In the genomic region with DNA sequence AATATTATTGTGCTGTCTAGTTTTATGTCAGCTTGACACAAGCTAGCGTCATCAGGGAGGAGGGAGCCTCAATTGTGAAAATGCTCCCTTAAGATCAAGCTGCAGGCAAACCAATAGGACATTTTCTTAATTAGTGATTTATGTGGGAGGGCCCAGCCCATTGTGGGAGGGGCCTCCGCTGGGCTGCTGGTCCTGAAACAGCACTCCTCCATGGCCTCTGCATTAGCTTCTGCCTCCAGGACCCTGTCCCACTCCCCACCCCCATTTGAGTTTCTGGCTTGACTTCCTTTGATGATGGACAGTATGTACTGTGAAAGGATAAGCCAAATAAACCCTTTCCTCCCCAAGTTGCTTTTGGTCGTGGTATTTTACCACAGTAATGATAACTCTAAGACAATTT, we compare ENCODE assay signal across 29 mouse cellular contexts. TPM values are rescaled to one million over a fixed set of nuclear protein-coding genes. Genes with fewer than 3 reads are reported as not detected.
DNase-seq lines count a peak whose midpoint lies in the region; ATAC-seq and TF ChIP-seq lines count a peak whose summit lies in the region.
"Had no signal": no experiment of that assay in that cellular context is flagged by ENCODE, and none has a peak within 500 bp of the region (broad histone marks: within the 10 kb centered on the region; RNA-seq: fewer than 3 reads in every experiment).

No protein-coding gene starts in this region.

- no peak for ATAC-seq in forebrain, embryonic 11.5 days (replicated peaks; ENCODE audit: low FRiP score)
- ATAC-seq in forebrain, embryonic 14.5 days: no peak
- ATAC-seq in kidney, postnatal 0 days (replicated peaks; ENCODE audit: low FRiP score, low read depth): no peak
- no peak for ATAC-seq in kidney, embryonic 15.5 days (replicated peaks; ENCODE audit: low FRiP score)
- ATAC-seq: activated CD4-positive, CD25-positive, alpha-beta regulatory T cell, adult 4 months; forebrain, embryonic 13.5 days; forebrain, postnatal 0 days; hindbrain, postnatal 0 days had no signal

- DNase-seq in forebrain, embryonic 11.5 days (ENCODE audit: low spot score): peak; percentile 13
- no peak for DNase-seq in forebrain, embryonic 14.5 days (ENCODE audit: low spot score)
- peak; percentile 23 for DNase-seq in kidney, postnatal 0 days (ENCODE audit: low spot score)
- peak; percentile 9 to 24 for DNase-seq in kidney, postnatal 4 days
- DNase-seq in kidney, adult 2 months: no peak
- DNase-seq: adrenal gland, adult 8-10 months; adrenal gland, postnatal 25 days; cerebellum, adult 11-12 months; cerebellum, adult 8-10 months; cerebellum, postnatal 10 days; cerebellum, postnatal 36 days; embryo, embryonic 11 days; forebrain, postnatal 0 days; gastrocnemius, adult 2 months; gastrocnemius, postnatal 14 days; heart, adult 18-20 months; heart, postnatal 10 days; heart, postnatal 4 days had no signal

- H3K9me3 ChIP-seq in forebrain, embryonic 11.5 days (ENCODE audit: control insufficient read depth, low read length): no peaks in the 10 kb centered on the region
- no peaks in the 10 kb centered on the region for H3K9me3 ChIP-seq in forebrain, embryonic 14.5 days (replicated peaks; ENCODE audit: control insufficient read depth, low read length)
- H3K9me3 ChIP-seq in kidney, postnatal 0 days (replicated peaks; ENCODE audit: low read length): no peaks in the 10 kb centered on the region
- H3K9me3 ChIP-seq in kidney, embryonic 15.5 days (replicated peaks): no peaks in the 10 kb centered on the region
- H3K9me3 ChIP-seq: embryonic facial prominence, embryonic 10.5 days; embryonic facial prominence, embryonic 13.5 days; forebrain, embryonic 13.5 days; heart, embryonic 12.5 days; heart, embryonic 15.5 days had no signal

- no peak overlapping the region for H3K27ac ChIP-seq in forebrain, embryonic 11.5 days (ENCODE audit: low read depth, low read length)
- no peak overlapping the region for H3K27ac ChIP-seq in forebrain, embryonic 14.5 days (ENCODE audit: low read depth, low read length)
- no peak overlapping the region for H3K27ac ChIP-seq in kidney, postnatal 0 days
- no peak overlapping the region for H3K27ac ChIP-seq in kidney, embryonic 15.5 days
- no peak overlapping the region for H3K27ac ChIP-seq in kidney, adult 2 months (ENCODE audit: insufficient read depth, low read depth, low read length)
- H3K27ac ChIP-seq: embryonic facial prominence, embryonic 10.5 days; embryonic facial prominence, embryonic 13.5 days; forebrain, embryonic 13.5 days; gastrocnemius, adult 2 months; heart, embryonic 15.5 days; hindbrain, embryonic 14.5 days; hindbrain, postnatal 0 days had no signal

- H3K4me2 ChIP-seq in forebrain, embryonic 11.5 days (ENCODE audit: low read depth, low read length, severe bottlenecking): no peak overlapping the region
- no peak overlapping the region for H3K4me2 ChIP-seq in forebrain, embryonic 14.5 days (ENCODE audit: low read length)
- H3K4me2 ChIP-seq in kidney, postnatal 0 days (ENCODE audit: low read length): no peak overlapping the region
- no peak overlapping the region for H3K4me2 ChIP-seq in kidney, embryonic 15.5 days
- H3K4me2 ChIP-seq: embryonic facial prominence, embryonic 13.5 days; forebrain, embryonic 13.5 days; heart, embryonic 12.5 days; heart, embryonic 15.5 days; hindbrain, embryonic 14.5 days had no signal

- H3K4me3 ChIP-seq in forebrain, embryonic 11.5 days (ENCODE audit: low read depth, low read length): no peak overlapping the region
- no peak overlapping the region for H3K4me3 ChIP-seq in forebrain, embryonic 14.5 days (ENCODE audit: low read depth, low read length)
- no peak overlapping the region for H3K4me3 ChIP-seq in kidney, postnatal 0 days (replicated peaks; ENCODE audit: low read depth, low read length)
- H3K4me3 ChIP-seq in kidney, embryonic 15.5 days (replicated peaks): no peak overlapping the region
- no peak overlapping the region for H3K4me3 ChIP-seq in kidney, adult 2 months (ENCODE audit: insufficient read depth, low read depth, low read length)
- H3K4me3 ChIP-seq: embryonic facial prominence, embryonic 10.5 days; embryonic facial prominence, embryonic 13.5 days; erythroblast, embryonic 14.5 days; forebrain, embryonic 13.5 days; gastrocnemius, adult 2 months; heart, embryonic 12.5 days; heart, embryonic 15.5 days had no signal

- H3K36me3 ChIP-seq in forebrain, embryonic 11.5 days (ENCODE audit: control insufficient read depth, insufficient read depth, low read length): no peaks in the 10 kb centered on the region
- no peaks in the 10 kb centered on the region for H3K36me3 ChIP-seq in forebrain, embryonic 14.5 days (ENCODE audit: control insufficient read depth, insufficient read depth, low read length)
- H3K36me3 ChIP-seq in kidney, postnatal 0 days (ENCODE audit: insufficient read depth, low read length): no peaks in the 10 kb centered on the region
- no peaks in the 10 kb centered on the region for H3K36me3 ChIP-seq in kidney, embryonic 15.5 days
- no peaks in the 10 kb centered on the region for H3K36me3 ChIP-seq in kidney, adult 2 months (ENCODE audit: control insufficient read depth, insufficient read depth, low read length)
- H3K36me3 ChIP-seq: embryonic facial prominence, embryonic 10.5 days; embryonic facial prominence, embryonic 13.5 days; heart, embryonic 12.5 days; heart, embryonic 15.5 days had no signal

- no peak overlapping the region for H3K9ac ChIP-seq in forebrain, embryonic 11.5 days (ENCODE audit: low read length)
- H3K9ac ChIP-seq in forebrain, embryonic 14.5 days (ENCODE audit: low read length): no peak overlapping the region
- no peak overlapping the region for H3K9ac ChIP-seq in kidney, postnatal 0 days (ENCODE audit: low read depth, low read length)
- no peak overlapping the region for H3K9ac ChIP-seq in kidney, embryonic 15.5 days
- H3K9ac ChIP-seq: embryonic facial prominence, embryonic 13.5 days; forebrain, embryonic 13.5 days; forebrain, postnatal 0 days; heart, embryonic 12.5 days; heart, embryonic 15.5 days; hindbrain, embryonic 14.5 days had no signal

- no peak for TF ChIP-seq POLR2A in kidney, adult 2 months (IDR thresholded peaks at IDR 0.05; ENCODE audit: low read depth, low read length)

- H3K27me3 ChIP-seq in forebrain, embryonic 11.5 days (ENCODE audit: control insufficient read depth, insufficient read depth, low read length): no peaks in the 10 kb centered on the region
- H3K27me3 ChIP-seq in forebrain, embryonic 14.5 days (replicated peaks; ENCODE audit: control insufficient read depth, insufficient read depth, low read length): no peaks in the 10 kb centered on the region
- H3K27me3 ChIP-seq in kidney, postnatal 0 days (ENCODE audit: insufficient read depth, low read length): no peaks in the 10 kb centered on the region
- H3K27me3 ChIP-seq in kidney, embryonic 15.5 days: no peaks in the 10 kb centered on the region
- H3K27me3 ChIP-seq in kidney, adult 2 months (replicated peaks; ENCODE audit: control insufficient read depth, insufficient read depth, low read length): no peaks in the 10 kb centered on the region
- H3K27me3 ChIP-seq: embryonic facial prominence, embryonic 13.5 days; forebrain, embryonic 13.5 days; heart, embryonic 12.5 days; heart, embryonic 15.5 days had no signal

- WGBS in forebrain, embryonic 11.5 days: 87% methylated on average over 3 of the region's 3 CpGs
- WGBS in forebrain, embryonic 14.5 days: 82% methylated on average over 3 of the region's 3 CpGs
- WGBS in kidney, postnatal 0 days: 56% methylated on average over 3 of the region's 3 CpGs
- 50% methylated on average over 3 of the region's 3 CpGs for WGBS in kidney, embryonic 15.5 days
- WGBS in kidney, adult 2 months: 74% methylated on average over 3 of the region's 3 CpGs

- no peak for TF ChIP-seq CTCF in kidney, postnatal 0 days (IDR thresholded peaks at IDR 0.05; ENCODE audit: low read depth)
- TF ChIP-seq CTCF in kidney, adult 2 months (conservative IDR thresholded peaks at IDR 0.05; ENCODE audit: insufficient read depth, insufficient read length, low read depth, low read length): no peak

- H3K4me1 ChIP-seq in forebrain, embryonic 11.5 days (replicated peaks; ENCODE audit: control insufficient read depth, insufficient read depth, low read length): no peaks in the 10 kb centered on the region
- no peaks in the 10 kb centered on the region for H3K4me1 ChIP-seq in forebrain, embryonic 14.5 days (ENCODE audit: control insufficient read depth, insufficient read depth, low read length)
- no peaks in the 10 kb centered on the region for H3K4me1 ChIP-seq in kidney, postnatal 0 days (replicated peaks; ENCODE audit: insufficient read depth, low read length)
- peaks cover 4% of the 10 kb centered on the region; the same call in 1 of the 2 replicates for H3K4me1 ChIP-seq in kidney, embryonic 15.5 days
- H3K4me1 ChIP-seq in kidney, adult 2 months (ENCODE audit: control insufficient read depth, insufficient read depth, low read length): no peaks in the 10 kb centered on the region
- H3K4me1 ChIP-seq: embryonic facial prominence, embryonic 10.5 days; embryonic facial prominence, embryonic 13.5 days; forebrain, embryonic 13.5 days; heart, embryonic 12.5 days; heart, embryonic 15.5 days had no signal

RNA-seq across cellular contexts. Expression of gene Acot6, which starts 6.6 kb away (rescaled TPM):
- polyA plus RNA-seq in forebrain, embryonic 11.5 days (2014; fragmentation: Nextera tagmentation; extraction: Ambion mirVana): 1.5 and 1.8 TPM in 2 replicates
- 1.5 and 1.8 TPM in 2 replicates for polyA plus RNA-seq in forebrain, embryonic 14.5 days (2014; fragmentation: Nextera tagmentation; extraction: Ambion mirVana)
- polyA plus RNA-seq in kidney, postnatal 0 days (2015; fragmentation: Nextera tagmentation; extraction: Ambion mirVana): 1.9 and 2.0 TPM in 2 replicates
- polyA plus RNA-seq in kidney, embryonic 15.5 days (2015; fragmentation: Nextera tagmentation; extraction: Ambion mirVana): 1.5 and 1.8 TPM in 2 replicates
- polyA plus RNA-seq in kidney, adult 2 months (2012; rRNA removed): 6.9 and 7.1 TPM in 2 replicates
- polyA plus RNA-seq: erythroblast, embryonic 14.5 days had no signal

RNA-seq across cellular contexts. Expression of gene Dnal1, which starts 7.2 kb away (rescaled TPM):
- polyA plus RNA-seq in forebrain, embryonic 11.5 days (2014; fragmentation: Nextera tagmentation; extraction: Ambion mirVana): 6.1 and 6.8 TPM in 2 replicates
- polyA plus RNA-seq in forebrain, embryonic 14.5 days (2014; fragmentation: Nextera tagmentation; extraction: Ambion mirVana): 6.6 and 8.9 TPM in 2 replicates
- polyA plus RNA-seq in kidney, postnatal 0 days (2015; fragmentation: Nextera tagmentation; extraction: Ambion mirVana): 3.4 TPM in 2 replicates
- 5.3 and 6.5 TPM in 2 replicates for polyA plus RNA-seq in kidney, embryonic 15.5 days (2015; fragmentation: Nextera tagmentation; extraction: Ambion mirVana)
- polyA plus RNA-seq in kidney, adult 2 months (2012; rRNA removed): 5.0 and 6.3 TPM in 2 replicates
- polyA plus RNA-seq: erythroblast, embryonic 14.5 days had no signal

RNA-seq across cellular contexts. Expression of gene Acot5, which starts 37.9 kb away (rescaled TPM):
- polyA plus RNA-seq in forebrain, embryonic 11.5 days (2014; fragmentation: Nextera tagmentation; extraction: Ambion mirVana): not detected in 2 replicates
- not detected in 2 replicates for polyA plus RNA-seq in forebrain, embryonic 14.5 days (2014; fragmentation: Nextera tagmentation; extraction: Ambion mirVana)
- polyA plus RNA-seq in kidney, postnatal 0 days (2015; fragmentation: Nextera tagmentation; extraction: Ambion mirVana): not detected in 2 replicates
- polyA plus RNA-seq in kidney, embryonic 15.5 days (2015; fragmentation: Nextera tagmentation; extraction: Ambion mirVana): not detected in 2 replicates
- 0.12 and 0.16 TPM in 2 replicates for polyA plus RNA-seq in kidney, adult 2 months (2012; rRNA removed)
- polyA plus RNA-seq: activated CD4-positive, CD25-positive, alpha-beta regulatory T cell, adult 4 months; embryonic facial prominence, embryonic 10.5 days; erythroblast, embryonic 14.5 days; forebrain, embryonic 13.5 days; heart, embryonic 15.5 days; hindbrain, embryonic 11.5 days had no signal

RNA-seq across cellular contexts. Expression of gene Pnma1, which starts 41.3 kb away (rescaled TPM):
- 1.9 and 2.8 TPM in 2 replicates for polyA plus RNA-seq in forebrain, embryonic 11.5 days (2014; fragmentation: Nextera tagmentation; extraction: Ambion mirVana)
- polyA plus RNA-seq in forebrain, embryonic 14.5 days (2014; fragmentation: Nextera tagmentation; extraction: Ambion mirVana): 4.1 and 6.0 TPM in 2 replicates
- polyA plus RNA-seq in kidney, postnatal 0 days (2015; fragmentation: Nextera tagmentation; extraction: Ambion mirVana): 0.33 and 0.50 TPM in 2 replicates
- 1.00 and 1.0 TPM in 2 replicates for polyA plus RNA-seq in kidney, embryonic 15.5 days (2015; fragmentation: Nextera tagmentation; extraction: Ambion mirVana)
- polyA plus RNA-seq in kidney, adult 2 months (2012; rRNA removed): 0.05 TPM in 1 of 2 replicates, not detected in the other
- polyA plus RNA-seq: activated CD4-positive, CD25-positive, alpha-beta regulatory T cell, adult 4 months had no signal

RNA-seq across cellular contexts. Expression of gene Acot3, which starts 55.1 kb away (rescaled TPM):
- polyA plus RNA-seq in forebrain, embryonic 11.5 days (2014; fragmentation: Nextera tagmentation; extraction: Ambion mirVana): 0.23 and 0.25 TPM in 2 replicates
- 0.34 and 0.72 TPM in 2 replicates for polyA plus RNA-seq in forebrain, embryonic 14.5 days (2014; fragmentation: Nextera tagmentation; extraction: Ambion mirVana)
- 9.3 and 9.5 TPM in 2 replicates for polyA plus RNA-seq in kidney, postnatal 0 days (2015; fragmentation: Nextera tagmentation; extraction: Ambion mirVana)
- polyA plus RNA-seq in kidney, embryonic 15.5 days (2015; fragmentation: Nextera tagmentation; extraction: Ambion mirVana): 1.8 and 2.4 TPM in 2 replicates
- 30.7 and 37.0 TPM in 2 replicates for polyA plus RNA-seq in kidney, adult 2 months (2012; rRNA removed)
- polyA plus RNA-seq: activated CD4-positive, CD25-positive, alpha-beta regulatory T cell, adult 4 months; embryonic facial prominence, embryonic 13.5 days had no signal

Comparison
In these comparisons a context has a peak if more than half of its experiments do, and no peak if none do; other contexts are left out.
1. DNase-seq: peak in forebrain, embryonic 11.5 days (single experiment), kidney, postnatal 0 days (single experiment) and kidney, postnatal 4 days (2 of 2); none in forebrain, embryonic 14.5 days (single experiment) and kidney, adult 2 months (single experiment).